Mouse (Mus musculus): ENCODE measurements around the gene Mcl1.
"Not testable (repeated sequence)": the region's sequence is repeated elsewhere in the genome, so short reads cannot be mapped to it uniquely, and the experiment has no call there.

The Mcl1 gene

DNA sequence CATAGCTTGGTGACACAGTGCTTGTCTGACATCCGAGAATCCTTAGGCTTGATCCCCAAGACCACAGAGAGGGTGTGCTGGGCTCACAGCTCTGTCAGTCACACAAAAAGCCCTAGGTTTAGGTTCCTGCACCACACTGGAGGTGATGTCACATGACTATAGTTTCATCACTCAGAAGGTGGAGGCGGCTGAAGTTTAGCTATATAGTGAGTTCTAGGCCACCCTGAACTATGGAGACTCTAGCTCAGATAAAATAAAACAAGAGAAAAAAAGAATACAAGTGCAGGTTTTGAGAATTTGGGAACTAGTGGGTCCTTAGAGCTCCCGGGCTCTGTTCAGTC, 7.6 kb upstream of the Mcl1 start:
- no peak for DNase-seq

DNA sequence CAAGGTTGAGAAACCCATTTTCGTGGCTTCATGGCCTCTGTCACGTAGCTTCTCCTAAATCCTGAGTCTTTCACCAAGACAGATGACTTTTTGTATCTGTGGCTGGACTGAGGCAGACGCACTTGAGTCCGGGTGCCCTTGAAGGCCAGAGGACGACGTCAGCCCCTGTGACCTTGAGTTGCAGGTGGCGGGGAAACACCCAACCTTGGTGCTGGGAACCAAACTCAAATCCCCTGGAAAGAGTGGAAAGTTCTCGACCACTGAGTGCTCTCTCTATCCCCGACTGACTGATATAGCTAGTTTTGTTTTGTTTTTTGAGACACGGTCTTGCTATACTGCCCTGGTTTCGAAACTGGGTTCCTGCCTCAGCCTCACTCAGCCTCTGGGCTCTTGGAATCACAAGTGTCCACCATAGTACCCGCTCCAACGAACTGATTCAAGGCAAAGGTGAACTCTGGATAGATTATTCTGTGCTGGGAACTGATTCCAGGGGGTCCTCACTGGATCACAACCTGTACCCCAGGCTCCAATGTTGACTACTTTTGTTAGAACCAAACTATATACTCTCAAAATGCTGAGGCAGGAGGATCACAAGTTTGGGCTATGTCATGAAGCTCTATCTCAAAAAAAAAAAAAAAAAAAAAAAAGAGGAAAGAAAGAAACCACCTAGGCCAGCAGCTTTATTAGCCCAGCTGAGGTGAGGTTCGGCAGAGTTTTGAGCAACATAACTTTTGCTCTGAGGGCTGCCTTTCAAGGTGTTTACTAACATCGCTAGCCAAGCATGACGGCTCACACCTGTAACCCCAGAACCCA, 7.0 kb upstream of the Mcl1 start:
- no peak for DNase-seq

DNA sequence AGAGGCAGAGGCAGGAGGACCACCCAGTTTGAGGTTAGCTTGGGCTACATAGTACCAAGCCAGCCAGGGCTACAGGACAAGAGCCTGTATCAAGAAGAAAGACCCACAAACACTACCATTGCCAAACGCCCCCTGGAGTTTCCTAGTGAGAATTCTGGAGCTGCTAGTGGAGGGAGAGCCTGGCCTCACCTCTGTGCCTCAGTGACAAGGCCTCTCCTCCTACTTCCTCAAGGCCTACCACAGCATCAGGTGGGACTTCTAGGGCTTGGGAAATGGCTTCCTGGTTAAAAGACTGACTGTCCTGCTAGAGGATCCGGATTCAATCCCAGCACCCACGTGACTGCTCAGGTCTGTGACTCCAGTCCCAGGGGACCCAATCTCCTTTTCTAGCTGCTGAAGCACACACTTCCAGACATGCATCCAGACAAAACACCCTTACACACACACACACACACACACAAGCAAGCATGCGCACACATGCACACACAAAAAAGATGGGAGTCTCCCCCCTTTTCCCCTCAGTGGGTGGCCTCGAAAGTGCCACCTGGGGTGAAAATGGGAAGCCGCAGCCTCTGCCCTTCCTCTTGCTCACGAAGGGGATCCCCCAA, 6.3 kb upstream of the Mcl1 start:
- no peak for DNase-seq

- no peak for DNase-seq
Measured at GRCm38 (mm10) chr3:95652871-95653270, 5.7 kb upstream of the Mcl1 start.

- no peak for DNase-seq
Measured at GRCm38 (mm10) chr3:95653473-95654034, 5.0 kb upstream of the Mcl1 start.

GRCm38 (mm10) chr3:95654371-95654770, 4.2 kb upstream of the Mcl1 start:
- DNase-seq = not testable (repeated sequence)

DNA sequence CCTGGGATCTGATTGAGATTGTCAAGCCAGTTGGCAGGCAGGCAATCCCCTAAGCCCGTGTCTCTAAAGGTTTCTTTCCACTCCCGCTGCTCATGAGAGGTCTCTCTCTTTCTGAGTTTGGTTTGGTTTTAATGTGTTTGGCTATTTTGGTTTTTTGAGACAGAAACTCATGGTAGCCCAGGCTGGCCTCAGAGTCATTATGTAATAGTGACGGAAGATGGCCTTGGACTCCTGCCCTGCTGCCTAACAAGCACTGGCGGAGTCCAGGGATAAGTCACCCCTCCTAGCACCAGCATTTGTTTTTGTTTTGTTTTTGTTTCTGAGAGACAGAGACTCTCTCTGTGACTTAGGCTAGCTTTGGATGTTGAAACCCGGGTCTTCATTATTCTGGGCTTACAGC, 3.2 kb upstream of the Mcl1 start:
- no peak for DNase-seq

DNA sequence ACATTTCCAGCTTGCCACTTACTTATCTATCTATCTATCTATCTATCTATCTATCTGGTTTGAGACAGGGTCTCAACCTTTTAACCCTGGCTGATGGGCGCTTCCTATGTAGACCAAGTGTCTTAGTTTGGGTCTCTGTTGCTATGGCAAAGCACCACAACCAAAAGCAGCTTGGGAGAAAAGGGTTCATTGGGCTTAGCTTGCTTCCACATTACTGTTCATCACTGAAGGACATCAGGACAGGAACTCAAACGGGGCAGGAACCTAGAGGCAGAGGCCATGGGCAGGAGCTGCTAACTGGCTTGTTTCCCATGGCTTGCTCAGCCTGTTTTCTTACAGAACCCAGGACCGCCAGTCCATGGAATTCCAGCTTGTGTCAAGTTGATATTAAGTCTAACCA, 1.5 kb upstream of the Mcl1 start:
- DNase-seq = no peak

DNA sequence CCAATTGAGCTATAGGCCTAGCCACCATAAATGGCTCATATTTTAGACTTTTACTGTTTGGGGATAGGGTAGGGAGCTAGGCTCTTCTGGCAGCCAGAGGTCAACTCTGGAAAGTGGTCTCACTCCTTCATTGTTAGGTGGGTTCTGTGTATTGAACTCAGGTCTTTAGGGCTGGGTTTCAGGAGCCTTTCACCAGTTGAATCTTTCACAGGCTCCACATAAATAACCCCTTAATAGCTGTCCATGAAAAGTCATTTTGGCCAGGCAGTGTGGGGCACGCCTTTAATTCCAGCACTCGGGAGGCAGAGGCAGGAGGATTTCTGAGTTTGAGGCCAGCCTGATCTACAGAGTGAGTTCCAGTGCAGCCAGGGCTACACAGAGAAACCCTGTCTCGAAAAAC, 877 bp upstream of the Mcl1 start:
- no peak for DNase-seq

- DNase-seq = peak; percentile 48
Measured at GRCm38 (mm10) chr3:95658868-95659712, 502 bp downstream of the Mcl1 start.

DNA sequence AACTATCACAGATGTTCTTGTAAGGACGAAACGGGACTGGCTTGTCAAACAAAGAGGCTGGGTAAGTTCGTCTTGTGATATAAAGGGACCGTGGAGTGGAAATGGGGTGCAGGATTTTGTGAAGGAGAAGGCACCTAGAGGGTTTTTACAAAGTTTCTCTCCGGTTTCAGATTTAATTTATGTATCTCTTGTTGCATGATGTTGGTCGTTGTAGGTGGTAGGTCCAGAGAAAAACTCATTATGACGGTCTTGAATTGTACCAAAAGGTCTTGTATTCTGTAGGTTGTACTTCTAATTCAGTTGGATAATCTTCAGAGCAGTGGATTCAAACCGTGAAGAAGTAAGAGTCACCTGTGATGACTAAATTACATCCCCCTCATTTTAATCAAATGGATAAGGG, 1.4 kb downstream of the Mcl1 start:
- no peak for DNase-seq

DNA sequence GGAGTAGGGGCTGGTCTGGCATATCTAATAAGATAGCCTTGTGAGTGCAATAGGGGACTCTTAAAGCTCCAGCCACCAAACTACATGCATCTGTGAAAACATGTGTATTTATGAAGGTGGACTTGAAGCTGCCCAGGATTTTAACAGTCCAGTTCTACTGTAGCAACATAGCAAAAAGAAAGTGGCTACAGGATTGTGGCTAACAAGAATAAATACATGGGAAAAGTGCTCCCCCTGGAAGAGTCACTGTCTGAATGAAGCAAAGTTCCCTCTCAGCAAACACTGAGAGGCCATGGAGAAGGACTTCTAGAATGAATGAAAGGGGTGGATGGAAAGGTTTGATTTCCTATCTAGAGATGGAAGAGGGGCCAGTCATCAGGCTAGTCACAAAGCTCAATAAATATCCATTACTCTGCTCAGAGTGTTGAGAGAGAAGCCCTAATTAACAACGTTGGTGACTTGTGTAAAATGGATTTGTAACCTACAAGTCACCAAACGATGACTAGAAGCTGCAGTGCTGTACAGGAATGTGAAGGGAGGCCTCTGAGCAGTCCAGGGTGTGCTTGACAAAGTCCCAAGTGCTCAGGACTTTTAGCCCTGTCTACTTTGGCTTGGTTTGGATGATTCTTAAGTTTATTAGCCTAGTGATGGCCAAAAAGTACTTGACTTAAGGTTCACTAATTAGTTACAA, 2.3 kb downstream of the Mcl1 start:
- DNase-seq = no peak

DNA sequence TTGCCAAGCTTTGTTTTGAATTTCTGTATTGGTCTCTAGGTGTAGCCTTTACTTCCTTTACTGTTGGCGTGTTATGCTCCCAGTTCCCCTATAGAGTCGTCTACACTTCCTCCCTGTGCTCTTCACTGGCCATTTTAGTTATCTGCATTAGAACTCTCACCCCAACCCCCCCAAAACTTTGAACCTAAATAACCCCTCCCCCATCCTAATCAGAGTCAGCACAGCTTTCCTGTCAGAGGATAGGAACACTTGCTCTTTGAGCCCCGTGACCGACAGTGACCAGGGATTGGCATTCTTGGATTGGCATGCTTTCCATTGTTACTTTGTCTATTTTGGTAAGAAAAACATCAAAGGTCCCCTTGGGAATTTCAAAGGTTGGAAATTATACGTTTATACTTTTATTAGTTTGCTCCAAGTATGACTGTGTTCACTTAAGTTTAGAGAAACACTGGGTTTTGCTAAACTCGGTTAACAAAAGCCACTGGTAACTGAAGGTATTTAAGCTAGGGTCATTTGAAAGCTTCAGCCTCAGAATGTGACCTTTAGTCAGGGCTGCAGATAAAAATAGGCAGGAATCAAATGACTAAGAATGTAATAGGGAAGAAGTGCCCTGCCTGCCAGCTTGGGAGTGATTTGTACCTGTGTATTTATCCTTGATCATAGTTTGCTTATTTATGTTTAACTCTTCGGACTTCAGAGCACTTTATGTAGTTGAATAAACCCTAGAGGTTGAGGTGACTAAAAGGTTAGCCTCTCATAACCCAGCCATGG, 3.5 kb downstream of the Mcl1 start:
- DNase-seq = no peak

GRCm38 (mm10) chr3:95662724-95663449, 4.3 kb downstream of the Mcl1 start:
- DNase-seq = no peak

DNA sequence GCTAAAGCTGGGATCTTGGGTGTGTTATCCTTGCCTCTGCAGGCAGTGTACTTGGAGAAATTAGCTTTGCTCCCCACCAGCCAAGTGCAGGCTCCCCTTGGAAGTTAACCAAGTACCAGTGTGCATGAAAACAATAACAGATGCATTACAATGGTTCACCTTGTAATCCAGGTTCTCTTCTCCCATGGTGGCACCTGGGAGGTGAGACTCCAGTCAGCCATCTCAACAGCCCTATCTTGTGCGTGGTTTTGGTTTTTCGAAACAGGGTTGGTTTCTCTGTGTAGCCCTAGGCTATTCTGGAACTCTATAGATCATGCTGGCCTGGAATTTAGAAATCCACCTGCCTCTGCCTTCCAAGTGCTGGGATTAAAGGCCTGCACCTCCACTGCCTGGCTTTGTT, 4.9 kb downstream of the Mcl1 start:
- DNase-seq = no peak

DNA sequence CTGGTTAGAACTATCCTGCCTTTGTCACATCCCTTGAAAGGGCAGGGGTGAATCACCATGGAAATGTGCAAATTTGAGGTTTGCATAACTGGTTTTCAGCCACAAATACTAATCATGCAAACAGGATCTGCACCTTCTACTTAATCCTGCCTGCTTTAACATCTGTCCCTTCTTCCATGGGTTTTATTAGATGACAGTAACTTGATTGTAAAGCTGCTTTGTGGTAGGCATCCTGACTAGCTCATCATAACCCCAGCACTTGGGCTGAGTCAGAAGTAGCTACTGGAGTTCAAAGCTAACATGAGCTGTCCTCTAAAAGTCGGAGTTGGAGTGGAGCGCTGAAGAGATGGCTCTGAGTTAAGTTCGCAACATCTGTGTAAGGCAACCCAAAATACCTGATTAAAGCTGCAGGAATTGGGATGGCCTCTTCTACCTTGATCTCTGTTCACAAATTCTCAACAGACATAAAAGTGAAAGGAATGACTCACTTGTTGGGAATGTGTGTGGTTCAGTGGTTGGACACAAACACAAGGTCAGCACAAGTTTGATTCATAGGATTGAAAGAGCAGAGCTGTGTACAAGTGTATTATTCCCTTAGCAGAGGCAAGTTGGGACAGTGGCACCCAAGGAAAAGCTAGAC, 5.5 kb downstream of the Mcl1 start:
- DNase-seq = no peak

DNA sequence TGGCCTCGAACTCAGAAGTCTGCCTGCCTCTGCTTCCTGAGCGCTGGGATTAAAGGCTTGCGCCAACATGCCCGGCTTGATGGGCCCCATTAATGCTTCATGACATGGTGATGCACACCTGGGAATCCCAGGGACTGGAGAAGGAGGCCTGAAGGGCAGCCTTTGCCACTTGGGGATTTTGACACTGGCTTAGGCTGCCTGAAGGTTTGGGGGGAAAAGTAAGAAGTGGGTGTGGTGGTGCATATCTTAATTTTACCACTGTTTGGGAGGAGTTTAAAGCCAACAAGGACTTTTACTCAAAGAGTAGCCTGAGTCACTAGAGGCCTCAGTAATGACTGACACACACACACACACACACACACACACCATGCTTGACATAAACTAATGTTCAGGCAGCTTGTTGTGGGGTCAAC, 6.4 kb downstream of the Mcl1 start:
- DNase-seq = no peak

DNA sequence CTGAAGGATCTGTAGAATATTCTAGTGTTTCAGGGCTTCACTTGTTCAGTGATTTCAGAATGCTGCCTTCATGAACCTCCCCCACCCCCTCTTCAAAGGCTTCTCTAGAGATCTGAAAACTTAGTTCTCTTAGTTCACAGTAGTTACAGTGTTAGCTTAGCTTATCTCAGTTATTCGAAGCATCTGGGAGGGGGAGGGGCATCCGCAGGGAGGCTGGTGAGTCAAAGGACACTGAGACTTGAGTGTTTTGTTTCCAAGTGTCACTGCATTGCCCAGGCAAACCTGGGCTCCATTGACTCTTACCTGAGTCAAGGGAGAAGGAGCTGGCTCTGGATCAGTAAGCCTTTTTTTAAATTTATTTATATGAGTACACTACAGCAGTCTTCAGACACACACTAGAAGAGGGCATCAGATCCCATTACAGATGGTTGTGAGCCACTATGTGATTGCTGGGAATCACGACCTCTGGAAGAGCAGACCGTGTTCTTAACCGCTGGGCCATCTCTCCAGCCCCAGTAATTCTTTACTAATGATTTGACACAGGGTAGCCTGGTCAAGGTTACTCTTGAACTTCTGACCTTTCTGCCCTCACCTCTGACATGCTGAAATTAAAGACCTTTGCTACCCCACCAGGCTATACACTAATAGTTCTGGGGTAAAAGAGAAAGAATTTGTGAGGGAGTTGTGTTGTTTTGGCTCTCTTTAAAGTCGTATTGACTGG, 7.7 kb downstream of the Mcl1 start:
- no peak for DNase-seq

- DNase-seq = no peak
Measured at GRCm38 (mm10) chr3:95667521-95667920, 8.9 kb downstream of the Mcl1 start.

DNA sequence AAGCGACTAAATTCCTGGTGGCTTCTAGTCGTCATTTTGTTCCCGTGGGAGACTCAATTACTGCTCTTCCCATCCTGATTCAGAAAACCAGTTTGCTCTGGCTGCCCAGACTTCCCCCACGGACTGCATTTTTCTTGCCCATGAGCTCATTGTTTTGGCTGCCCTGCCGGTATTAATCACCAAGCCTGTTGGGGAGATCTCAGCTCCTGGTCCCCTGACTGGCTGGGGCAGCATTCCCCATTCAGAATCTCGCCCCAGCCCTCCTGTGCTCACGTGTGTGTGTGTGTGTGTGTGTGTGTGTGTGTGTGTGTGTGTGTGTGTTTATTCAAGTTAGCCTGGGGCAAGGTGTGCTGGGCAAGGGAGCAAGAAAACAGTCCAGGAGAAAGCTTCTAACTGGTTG, 9.4 kb downstream of the Mcl1 start:
- no peak for DNase-seq

Measured in right cerebral cortex, postnatal 4 days (tissue).